ENCODE assay signal across 9 mouse cellular contexts in the genomic region with DNA sequence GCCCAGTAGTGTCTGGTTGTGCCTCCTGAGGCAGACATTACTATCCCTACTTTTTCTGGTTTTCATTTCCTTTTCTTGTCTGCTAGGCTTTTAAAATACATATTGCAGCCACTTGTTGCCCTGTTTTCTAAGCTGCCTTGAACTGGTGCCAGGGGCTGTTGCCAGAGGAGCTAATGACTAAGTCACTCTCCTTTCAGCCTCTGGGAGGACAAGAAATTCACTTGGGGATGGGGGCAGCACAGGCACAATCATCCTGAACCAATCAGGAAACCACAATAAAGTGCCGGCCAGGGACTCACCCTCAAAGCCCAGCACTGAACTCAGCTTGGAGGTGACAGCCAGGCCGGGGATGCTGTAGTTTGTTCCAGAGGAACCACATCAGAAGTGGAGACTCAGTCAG.
DNase-seq lines count a peak whose midpoint lies in the region; ATAC-seq and TF ChIP-seq lines count a peak whose summit lies in the region.
"Had no signal": no experiment of that assay in that cellular context is flagged by ENCODE, and none has a peak within 500 bp of the region (broad histone marks: within the 10 kb centered on the region; RNA-seq: fewer than 3 reads in every experiment).

No protein-coding gene starts in this region.

- ATAC-seq in activated CD4-positive, CD25-positive, alpha-beta regulatory T cell, adult 4 months, result no peak
- no peak for ATAC-seq in CD4-positive, CD25-positive, alpha-beta regulatory T cell, adult 4 months

- no peak overlapping the region for H3K4me3 ChIP-seq in left cerebral cortex, adult 2 months
- H3K4me3 ChIP-seq: limb, embryonic 13.5 days had no signal

- peak; percentile 5 to 8 for DNase-seq in left cerebral cortex, postnatal 14 days (ENCODE audit: low spot score in 2 of 2)
- no peak for DNase-seq in left cerebral cortex, adult 2 months (ENCODE audit: extremely low spot score in 1 of 2, low spot score in 2 of 2)
- peak; percentile 84 for DNase-seq in adrenal gland, postnatal 14 days
- DNase-seq in heart, postnatal 10 days, result peak; percentile 68 to 72
- peak; percentile 53 for DNase-seq in lung, postnatal 14 days
- no peak for DNase-seq in retina, embryonic 14.5 days (ENCODE audit: low spot score)

- no peak for TF ChIP-seq CTCF in left cerebral cortex, adult 2 months (IDR thresholded peaks at IDR 0.05)

- intact Hi-C loops in left cerebral cortex, postnatal 14 days (cut with DNase I), result no loop called here
- intact Hi-C loops in left cerebral cortex, adult 2 months (cut with DNase I), result no loop called here
- intact Hi-C loops in heart, postnatal 10 days (cut with DNase I), result no loop called here

- no peak overlapping the region for H3K27ac ChIP-seq in left cerebral cortex, adult 2 months
- H3K27ac ChIP-seq: limb, embryonic 13.5 days had no signal

Comparison
In these comparisons a context has a peak if more than half of its experiments do, and no peak if none do; other contexts are left out.
1. DNase-seq: peak in left cerebral cortex, postnatal 14 days (2 of 2), adrenal gland, postnatal 14 days (single experiment), heart, postnatal 10 days (2 of 2) and lung, postnatal 14 days (single experiment); none in left cerebral cortex, adult 2 months (0 of 2) and retina, embryonic 14.5 days (single experiment).